In genomic region chr1:181860659-181861058, GRCm38 (mm10) we compare ENCODE assay signal across 8 mouse cellular contexts. TPM values are rescaled to one million over a fixed set of nuclear protein-coding genes. Genes with fewer than 3 reads are reported as not detected.
DNase-seq lines count a peak whose midpoint lies in the region; ATAC-seq lines count a peak whose summit lies in the region.

No protein-coding gene starts in this region.

- H3K4me1 ChIP-seq in liver, embryonic 11.5 days (replicated peaks; ENCODE audit: control insufficient read depth, insufficient read depth, low read length): peaks cover 25% of the 10 kb centered on the region

- no peaks in the 10 kb centered on the region for H3K36me3 ChIP-seq in liver, embryonic 11.5 days (ENCODE audit: control insufficient read depth, insufficient read depth, low read length)

- peak; percentile 65 for ATAC-seq in liver, embryonic 11.5 days (replicated peaks; ENCODE audit: low FRiP score)

- peak overlapping the region; percentile 6 for H3K27ac ChIP-seq in liver, embryonic 11.5 days (ENCODE audit: low read depth, low read length)

- peak; percentile 28 for DNase-seq in right cerebral cortex, postnatal 14 days
- DNase-seq in right cerebral cortex, adult 18-20 months: no peak
- DNase-seq in embryo, embryonic 10.5 days (ENCODE audit: low spot score): peak; percentile 78
- DNase-seq in heart, postnatal 14 days: peak; percentile 74 to 75
- peak; percentile 70 for DNase-seq in liver, embryonic 11.5 days (ENCODE audit: low spot score)
- DNase-seq in skeletal muscle tissue, adult 2 months (ENCODE audit: low read depth, low spot score): peak; percentile 86
- DNase-seq in left cerebral cortex, adult 8-10 months (ENCODE audit: low spot score in 2 of 2): no peak
- DNase-seq in c-Kit-positive CD71-positive TER-119-positive erythroid progenitor cells, embryonic 14.5 days (ENCODE audit: low spot score): no peak

- intact Hi-C loops in heart, postnatal 14 days (cut with DNase I): loop anchor here (2.0 kb wide), 1 partner anchor 20 kb away; no protein-coding TSS in a partner anchor

- no peaks in the 10 kb centered on the region for H3K9me3 ChIP-seq in liver, embryonic 11.5 days (ENCODE audit: control insufficient read depth, low read length)

- no peak overlapping the region; the same call in 1 of the 2 replicates for H3K4me2 ChIP-seq in liver, embryonic 11.5 days

- no peak overlapping the region for H3K4me3 ChIP-seq in liver, embryonic 11.5 days (ENCODE audit: low read depth, low read length)

- no peaks in the 10 kb centered on the region for H3K27me3 ChIP-seq in liver, embryonic 11.5 days (replicated peaks; ENCODE audit: control insufficient read depth, insufficient read depth, low read length)

- H3K9ac ChIP-seq in liver, embryonic 11.5 days (ENCODE audit: low read depth, low read length): no peak overlapping the region

- 10% methylated on average over 5 of the region's 5 CpGs for WGBS in liver, embryonic 11.5 days

RNA-seq across cellular contexts. Expression of gene Lbr, which starts 17.8 kb away (rescaled TPM):
- total RNA-seq in heart, postnatal 14 days (2021): 10 to 100 TPM; 26.5 to 34.2 TPM
- 229 and 276 TPM in 2 replicates for polyA plus RNA-seq in liver, embryonic 11.5 days (2014; fragmentation: Nextera tagmentation; extraction: Ambion mirVana)
- 10 to 100 TPM; 12.1 to 15.2 (median 15.0) TPM for total RNA-seq in left cerebral cortex, adult 8-10 months (2022)

Comparison
In these comparisons a context has a peak if more than half of its experiments do, and no peak if none do; other contexts are left out.
1. DNase-seq: peak in right cerebral cortex, postnatal 14 days (single experiment), embryo, embryonic 10.5 days (single experiment), heart, postnatal 14 days (2 of 2), liver, embryonic 11.5 days (single experiment) and skeletal muscle tissue, adult 2 months (single experiment); none in right cerebral cortex, adult 18-20 months (single experiment), left cerebral cortex, adult 8-10 months (0 of 2) and c-Kit-positive CD71-positive TER-119-positive erythroid progenitor cells, embryonic 14.5 days (single experiment).